In the genomic region with DNA sequence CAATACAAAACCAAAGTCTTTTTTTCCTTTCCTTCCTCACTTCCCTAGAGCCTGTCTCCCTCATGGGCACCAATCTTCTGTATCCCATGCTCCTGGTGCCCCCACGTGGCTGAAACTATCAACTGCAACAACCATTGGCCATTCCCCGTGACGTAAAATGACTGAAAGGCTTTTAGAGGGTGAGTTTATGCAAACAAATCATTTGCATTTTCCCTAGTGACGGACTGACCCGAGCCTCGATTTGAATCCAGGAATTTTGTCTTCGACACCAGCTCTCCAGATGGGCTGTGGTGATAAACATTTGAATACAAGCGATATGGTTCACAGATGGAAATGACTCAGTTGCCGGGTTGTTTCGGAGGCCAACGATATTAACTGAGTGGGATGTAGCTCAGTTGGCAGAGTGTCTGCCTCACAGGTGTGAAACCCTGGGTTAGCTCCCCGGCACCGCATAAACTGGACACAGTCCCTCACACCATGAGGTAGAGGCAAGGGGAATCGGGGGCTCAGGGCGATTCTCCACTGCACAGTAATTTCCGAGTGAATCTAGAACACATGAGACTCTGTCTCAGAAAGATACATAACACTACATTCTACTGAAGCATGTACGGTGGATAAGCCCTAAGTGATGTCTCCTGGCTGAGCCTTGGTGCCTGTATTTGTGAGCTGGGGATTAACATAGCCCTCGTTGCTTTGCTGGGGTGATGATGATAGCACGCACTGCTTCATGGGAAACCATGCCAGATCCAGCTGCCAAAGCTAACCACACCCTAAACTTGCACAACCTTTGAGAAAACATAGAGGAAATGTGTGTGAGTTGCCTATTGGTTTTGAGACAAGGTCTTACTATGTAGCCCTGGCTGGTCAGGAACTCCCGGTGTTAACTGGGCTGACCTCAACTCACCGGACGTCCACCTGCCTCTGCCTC, we compare ENCODE assay signal across 8 mouse cellular contexts. TPM values are rescaled to one million over a fixed set of nuclear protein-coding genes. Genes with fewer than 3 reads are reported as not detected.
DNase-seq lines count a peak whose midpoint lies in the region; ATAC-seq and TF ChIP-seq lines count a peak whose summit lies in the region.

No protein-coding gene starts in this region.

- H3K9me3 ChIP-seq in hindbrain, embryonic 13.5 days, result no peaks in the 10 kb centered on the region

- peaks cover 6% of the 10 kb centered on the region for H3K27me3 ChIP-seq in Patski
- peaks cover 23% of the 10 kb centered on the region for H3K27me3 ChIP-seq in hindbrain, embryonic 13.5 days

- peaks cover 3% of the 10 kb centered on the region; the same call in 1 of the 2 replicates for H3K4me1 ChIP-seq in hindbrain, embryonic 13.5 days (replicated peaks)

- no peaks in the 10 kb centered on the region for H3K36me3 ChIP-seq in hindbrain, embryonic 13.5 days

- peak overlapping the region; percentile 6; the same call in 1 of the 2 replicates for H3K9ac ChIP-seq in hindbrain, embryonic 13.5 days

- CTCF ChIA-PET in Patski (lab: Charles Lee), result interaction anchor here (0.8 to 1.8 kb wide), 6 partner anchors 11 to 111 kb away, joined by 3 to 11 read pairs (median 4); no protein-coding TSS in a partner anchor

- no peak for DNase-seq in Patski (ENCODE audit: low read depth, low spot score)
- DNase-seq in cerebellum, adult 8-10 months, result peak; percentile 88
- DNase-seq in forelimb bud, embryonic 11.5 days (ENCODE audit: low read depth, low spot score), result peak; percentile 69
- peak; percentile 96 to 97 for DNase-seq in layer of hippocampus, postnatal 10 days (ENCODE audit: low spot score in 2 of 2)
- peak; percentile 89 for DNase-seq in lung, postnatal 14 days
- peak; percentile 92 for DNase-seq in retina, embryonic 14.5 days (ENCODE audit: low spot score)
- peak; percentile 77 for DNase-seq in thymus, postnatal 4 days

- ATAC-seq in Patski, result no peak
- no peak for ATAC-seq in hindbrain, embryonic 13.5 days (ENCODE audit: low FRiP score)

- H3K4me3 ChIP-seq in hindbrain, embryonic 13.5 days, result no peak overlapping the region

- POLR2A ChIA-PET in Patski (lab: Charles Lee), result no interaction called here

- H3K27ac ChIP-seq in hindbrain, embryonic 13.5 days, result no peak overlapping the region

- H3K4me2 ChIP-seq in hindbrain, embryonic 13.5 days, result peak overlapping the region; percentile 33; the same call in 1 of the 2 replicates

- in situ Hi-C loops in Patski (cut with MboI; ENCODE audit: low pct_unique_long_range_greater_than_20kb), result no loop called here

- 42% methylated on average over 22 of the region's 22 CpGs for WGBS in hindbrain, embryonic 13.5 days

- TF ChIP-seq CTCF in Patski (IDR thresholded peaks at IDR 0.05), result peak; percentile 89

RNA-seq across cellular contexts. Expression of a gene that starts 7.4 kb away (rescaled TPM):
- polyA plus RNA-seq in Patski (2021), result 24.3 TPM
- polyA plus RNA-seq in hindbrain, embryonic 13.5 days (2015; fragmentation: Nextera tagmentation; extraction: Ambion mirVana), result 20.9 and 21.4 TPM in 2 replicates
- 10 to 100 TPM; 39.1 to 43.4 TPM for total RNA-seq in layer of hippocampus, postnatal 10 days (2021)

RNA-seq across cellular contexts. Expression of a gene that starts 27.1 kb away (rescaled TPM):
- 21.9 TPM for polyA plus RNA-seq in Patski (2021)
- polyA plus RNA-seq in hindbrain, embryonic 13.5 days (2015; fragmentation: Nextera tagmentation; extraction: Ambion mirVana), result 14.3 and 14.8 TPM in 2 replicates
- total RNA-seq in layer of hippocampus, postnatal 10 days (2021), result 100 to 1,000 TPM; 161 to 168 TPM

RNA-seq across cellular contexts. Expression of a gene that starts 30.7 kb away (rescaled TPM):
- polyA plus RNA-seq in Patski (2021), result not detected
- 3.0 and 3.5 TPM in 2 replicates for polyA plus RNA-seq in hindbrain, embryonic 13.5 days (2015; fragmentation: Nextera tagmentation; extraction: Ambion mirVana)
- total RNA-seq in layer of hippocampus, postnatal 10 days (2021), result 10 to 100 TPM; 29.3 to 33.8 TPM

RNA-seq across cellular contexts. Expression of a gene that starts 59.2 kb away (rescaled TPM):
- polyA plus RNA-seq in Patski (2021), result 0.32 TPM
- polyA plus RNA-seq in hindbrain, embryonic 13.5 days (2015; fragmentation: Nextera tagmentation; extraction: Ambion mirVana), result 4.0 and 4.1 TPM in 2 replicates
- 1 to 10 TPM; 2.1 to 2.3 TPM for total RNA-seq in layer of hippocampus, postnatal 10 days (2021)
